Mouse (Mus musculus): ENCODE measurements around the gene Srsf11. TPM values are rescaled to one million over a fixed set of nuclear protein-coding genes. Genes with fewer than 3 reads are reported as not detected.

Gene Srsf11
- polyA plus RNA-seq, 1 experiment, result 175 TPM

DNA sequence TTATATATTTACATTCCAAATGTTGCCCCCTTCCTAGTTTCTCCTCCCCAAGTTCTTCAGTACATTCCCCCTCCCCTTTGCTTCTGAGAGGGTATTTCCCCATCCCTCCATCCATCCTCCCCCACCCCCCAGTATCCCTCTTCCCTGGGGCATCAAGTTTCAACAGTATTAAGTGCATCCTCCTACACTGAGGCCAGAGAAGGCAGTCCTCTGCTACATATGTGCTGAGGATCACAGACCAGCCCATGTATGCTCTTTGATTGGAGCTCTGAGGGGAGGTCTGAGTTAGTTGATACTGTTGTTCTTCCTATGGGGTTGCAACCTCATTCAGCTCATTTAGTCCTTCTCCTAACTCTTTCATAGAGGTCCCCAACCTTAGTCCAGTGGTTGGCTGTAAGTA, 56.8 kb downstream of the Srsf11 start:
- no peaks in the 10 kb centered on the region for H3K4me1 ChIP-seq (ENCODE audit: control insufficient read depth, insufficient read depth, insufficient read length, low read length)
- no peak overlapping the region for H3K4me3 ChIP-seq (ENCODE audit: low read depth, low read length)
- TF ChIP-seq POLR2A (IDR thresholded peaks at IDR 0.05; ENCODE audit: low read depth, low read length) (no peak), CTCF (IDR thresholded peaks at IDR 0.05; ENCODE audit: extremely low read depth, insufficient read length, insufficient replicate concordance, low read depth, low read length) (no peak)
- no peak overlapping the region for H3K27ac ChIP-seq (ENCODE audit: insufficient read depth, low read depth, low read length)
- H3K36me3 ChIP-seq (ENCODE audit: control insufficient read depth, insufficient read depth, low read length), result peaks cover 7% of the 10 kb centered on the region
- no peaks in the 10 kb centered on the region for H3K27me3 ChIP-seq (ENCODE audit: control insufficient read depth, insufficient read depth, low read length)

GRCm38 (mm10) chr3:157973236-157973635, 63.2 kb downstream of the Srsf11 start:
- H3K27me3 ChIP-seq (ENCODE audit: control insufficient read depth, insufficient read depth, low read length), result no peaks in the 10 kb centered on the region
- H3K27ac ChIP-seq (ENCODE audit: insufficient read depth, low read depth, low read length), result no peak overlapping the region
- 100% methylated on average over 2 of the region's 2 CpGs for WGBS
- H3K36me3 ChIP-seq (ENCODE audit: control insufficient read depth, insufficient read depth, low read length), result peaks cover 4% of the 10 kb centered on the region
- no peaks in the 10 kb centered on the region for H3K4me1 ChIP-seq (ENCODE audit: control insufficient read depth, insufficient read depth, insufficient read length, low read length)
- TF ChIP-seq POLR2A (IDR thresholded peaks at IDR 0.05; ENCODE audit: low read depth, low read length) (no peak), CTCF (IDR thresholded peaks at IDR 0.05; ENCODE audit: extremely low read depth, insufficient read length, insufficient replicate concordance, low read depth, low read length) (no peak)
- no peak overlapping the region for H3K4me3 ChIP-seq (ENCODE audit: low read depth, low read length)

DNA sequence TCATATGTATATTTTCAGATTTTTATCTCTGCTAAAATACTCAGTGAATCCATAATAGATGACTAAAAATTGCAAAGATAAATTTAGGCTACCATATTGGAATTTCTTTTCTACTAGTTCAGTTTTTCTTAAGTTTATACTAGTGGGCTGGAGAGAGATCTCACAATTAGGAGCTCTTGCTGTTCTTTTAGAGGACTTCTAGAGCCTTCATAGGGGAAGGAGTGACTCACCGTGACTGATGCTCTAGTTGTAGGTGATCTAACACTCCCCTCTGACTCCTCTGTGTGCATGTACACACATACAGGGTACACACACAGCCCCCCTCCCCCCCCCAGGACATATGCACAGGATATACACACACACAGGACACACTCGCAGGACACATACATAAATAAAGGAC, 65.3 kb downstream of the Srsf11 start:
- TF ChIP-seq CTCF (IDR thresholded peaks at IDR 0.05; ENCODE audit: extremely low read depth, insufficient read length, insufficient replicate concordance, low read depth, low read length) (no peak), POLR2A (IDR thresholded peaks at IDR 0.05; ENCODE audit: low read depth, low read length) (no peak)
- no peaks in the 10 kb centered on the region for H3K27me3 ChIP-seq (ENCODE audit: control insufficient read depth, insufficient read depth, low read length)
- WGBS, result 91% methylated on average over 2 of the region's 2 CpGs
- H3K4me3 ChIP-seq (ENCODE audit: low read depth, low read length), result no peak overlapping the region
- H3K36me3 ChIP-seq (ENCODE audit: control insufficient read depth, insufficient read depth, low read length), result peaks cover 4% of the 10 kb centered on the region
- no peak overlapping the region for H3K27ac ChIP-seq (ENCODE audit: insufficient read depth, low read depth, low read length)
- no peaks in the 10 kb centered on the region for H3K4me1 ChIP-seq (ENCODE audit: control insufficient read depth, insufficient read depth, insufficient read length, low read length)

Other genes with a start within 250 kb of the Srsf11 start
- gene Cth, start 111.6 kb downstream of the Srsf11 start, polyA plus RNA-seq (2012; rRNA removed), result 9.9 and 15.2 TPM in 2 replicates
- gene Ankrd13c, start 89.4 kb downstream of the Srsf11 start, polyA plus RNA-seq (2012; rRNA removed), result 13.9 and 29.5 TPM in 2 replicates
- gene Lrrc40, start within 50 bp of the Srsf11 start, polyA plus RNA-seq (2012; rRNA removed), result 0.95 and 1.4 TPM in 2 replicates